Mouse (Mus musculus) adrenal gland (tissue): ENCODE data around the gene Olfr521.
"Not testable (repeated sequence)": the region's sequence is repeated elsewhere in the genome, so short reads cannot be mapped to it uniquely, and the experiment has no call there.

Experiments
- intact Hi-C: fragments of 180-260 bp; cut with DNase I; formaldehyde crosslinking; loops from one replicate; pipeline ENCODE4 v1.15.1; 2025
- long read RNA-seq, 2 experiments: library from polyadenylated mRNA; unstranded; transcript quantifications; one replicate each; pipeline ENCODE4 v2.0.0; 2020; ENCODE audit warnings: borderline replicate concordance in 1 of 2; ENCODE audit not compliant: insufficient replicate concordance in 1 of 2

Gene Olfr521
- long read RNA-seq, experiment 1, result 0 reads
- long read RNA-seq, experiment 2, result 0 reads

DNA sequence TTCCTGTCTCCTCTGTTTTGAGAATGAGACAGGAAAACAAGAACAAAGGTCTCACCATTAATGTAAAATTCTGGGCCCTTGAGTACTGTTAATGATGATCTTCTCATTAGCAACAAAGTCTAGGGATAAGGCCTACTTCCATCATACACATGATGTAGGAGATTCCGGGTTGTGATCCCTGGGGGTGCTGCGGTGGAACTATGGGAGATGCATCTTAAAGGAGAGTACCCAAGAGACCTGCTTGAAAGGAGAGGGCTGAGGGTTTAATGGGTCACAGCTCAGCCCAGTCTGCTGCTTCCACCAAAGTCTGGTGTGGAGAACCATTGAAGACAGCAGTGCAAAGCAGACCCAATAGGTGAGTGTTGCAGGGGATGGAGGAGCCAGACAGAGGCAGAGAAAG, at the start of gene Olfr521:
TSS of gene Olfr521 (plus strand) at position 301 of the 400 bp plus-strand sequence.
- intact Hi-C loops, result no loop called here

DNA sequence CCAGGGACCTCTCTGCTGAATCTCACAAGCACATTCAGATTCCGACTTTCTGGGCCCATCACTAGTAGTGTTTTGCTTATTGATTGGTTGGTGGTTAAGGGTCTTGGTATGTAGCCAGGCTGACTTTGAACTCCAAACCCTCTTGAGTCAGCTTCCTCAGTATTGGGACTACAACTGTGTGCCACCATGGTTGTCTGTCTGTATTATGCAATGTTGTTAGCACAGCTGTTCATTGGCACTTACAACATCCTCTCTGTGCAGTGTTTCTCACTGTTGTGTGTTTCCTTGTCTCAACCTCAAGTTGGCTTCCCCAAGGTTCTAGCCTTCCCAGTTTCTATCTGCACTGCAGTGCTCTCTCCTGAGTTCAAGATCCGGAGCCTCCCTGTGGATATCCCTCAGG, 46.8 kb upstream of the Olfr521 start:
- intact Hi-C loops, result no loop called here

DNA sequence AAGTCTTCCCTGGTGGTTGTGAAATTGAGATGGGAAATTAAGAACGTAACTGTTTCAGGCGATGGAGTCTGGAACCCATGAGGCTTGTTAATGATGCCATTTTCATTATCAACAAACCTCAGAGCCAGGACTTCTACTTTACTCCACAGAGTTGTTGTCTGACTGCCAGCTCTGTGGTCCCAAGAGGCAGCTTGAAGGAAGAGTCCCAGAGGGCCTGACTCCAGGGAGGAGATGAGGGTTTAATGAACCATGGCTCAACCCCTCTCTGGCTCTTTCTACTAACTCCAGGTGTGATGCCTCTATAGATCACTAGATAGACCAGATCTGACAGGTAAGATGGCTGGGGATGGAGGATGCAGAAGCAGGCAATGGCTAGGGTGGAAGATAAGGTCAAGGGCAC, 33.3 kb upstream of the Olfr521 start, which contains the start of gene Olfr520:
TSS of gene Olfr520 (plus strand) at position 301 of the 400 bp plus-strand sequence.
- intact Hi-C loops, result no loop called here

DNA sequence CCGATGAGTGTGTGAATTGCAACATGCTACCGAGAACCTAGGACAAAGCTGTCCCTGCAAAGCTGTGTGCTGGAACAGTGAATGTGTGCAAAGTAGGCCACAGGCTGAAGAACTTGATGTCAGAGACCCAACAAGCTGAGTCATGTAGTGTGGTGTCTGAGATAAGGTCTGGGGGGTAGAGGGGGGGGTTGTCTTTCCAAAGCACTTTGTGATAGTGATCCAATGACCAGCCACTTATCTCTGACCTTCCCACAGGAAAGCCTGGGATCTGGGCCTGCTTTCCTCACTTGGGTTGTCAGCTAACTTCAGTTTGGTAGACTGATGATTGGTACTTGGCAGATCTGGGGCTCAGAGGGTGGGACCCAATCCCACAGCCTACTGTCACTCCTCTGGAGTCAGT, 28.7 kb upstream of the Olfr521 start:
- intact Hi-C loops, result no loop called here

DNA sequence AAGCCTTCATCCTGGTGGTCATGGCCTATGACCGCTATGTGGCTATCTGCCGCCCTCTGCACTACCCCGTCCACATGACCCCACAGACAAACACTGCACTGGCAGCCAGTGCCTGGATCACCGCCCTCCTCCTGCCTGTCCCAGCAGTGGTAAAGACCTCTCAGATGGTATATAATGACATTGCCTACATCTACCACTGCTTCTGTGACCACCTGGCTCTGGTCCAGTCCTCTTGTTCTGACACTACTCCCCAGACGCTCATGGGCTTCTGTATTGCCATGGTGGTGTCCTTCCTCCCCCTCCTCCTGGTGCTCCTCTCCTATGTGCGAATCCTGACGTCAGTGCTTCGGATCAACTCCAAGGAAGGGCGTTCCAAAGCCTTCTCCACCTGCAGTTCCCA, 27.8 kb upstream of the Olfr521 start:
- intact Hi-C loops, result not testable (repeated sequence)

DNA sequence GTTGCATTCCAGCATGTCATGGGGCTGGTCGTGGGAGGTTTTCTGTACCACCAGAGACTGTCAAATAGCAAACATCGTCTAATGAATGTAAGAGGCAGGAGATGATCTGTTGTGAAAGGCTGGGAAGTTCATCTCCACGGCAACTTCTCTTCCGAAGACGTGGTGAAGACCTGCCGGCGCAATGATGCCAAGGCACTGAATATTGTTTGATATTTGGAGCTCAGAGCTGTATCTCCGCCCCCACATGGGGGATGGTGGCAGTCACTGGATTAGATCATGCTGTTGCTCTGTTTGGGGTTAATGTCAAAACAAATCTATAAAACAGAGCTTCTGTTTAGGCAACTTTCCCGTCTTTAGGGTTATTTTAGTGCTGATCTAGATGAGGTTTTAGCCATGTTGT, 24.0 kb upstream of the Olfr521 start:
- intact Hi-C loops, result no loop called here

DNA sequence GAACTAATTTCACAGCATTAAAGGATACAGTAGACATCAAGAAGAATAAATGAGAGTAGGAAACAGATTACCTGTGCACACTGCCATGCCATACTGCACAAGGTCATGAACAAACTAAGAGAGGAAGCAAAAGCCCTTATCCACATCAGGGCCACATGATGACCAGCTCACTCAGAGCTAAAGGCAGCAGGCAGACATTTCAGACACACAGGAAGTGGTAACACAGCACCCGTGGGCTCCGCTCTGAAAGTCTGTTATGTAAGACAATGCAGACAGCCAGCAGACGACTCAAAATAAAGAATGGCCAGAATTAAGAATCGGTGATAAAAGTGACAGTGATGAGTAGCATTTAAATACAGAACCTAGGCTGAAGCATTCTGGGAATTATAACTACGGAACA, 18.1 kb downstream of the Olfr521 start:
- intact Hi-C loops, result no loop called here

DNA sequence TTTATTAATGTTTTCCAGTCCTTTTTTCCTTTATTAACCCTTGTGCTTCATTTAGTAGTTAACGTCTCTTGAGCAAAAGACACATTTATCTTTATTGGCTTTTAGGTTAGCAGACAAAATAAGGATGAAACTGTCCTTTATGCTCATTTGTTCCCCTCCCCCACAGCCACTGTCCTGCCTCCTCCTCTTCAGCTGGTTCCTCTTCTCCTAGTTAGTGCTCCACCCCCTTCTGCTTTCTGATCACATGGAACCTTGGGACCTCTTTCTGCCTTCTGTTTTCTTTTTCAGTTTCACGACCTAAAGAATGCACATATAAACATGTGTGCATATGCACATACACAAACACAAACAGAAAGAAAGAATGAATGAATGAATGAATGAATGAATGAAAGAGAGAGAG, 18.6 kb downstream of the Olfr521 start:
- intact Hi-C loops, result no loop called here

DNA sequence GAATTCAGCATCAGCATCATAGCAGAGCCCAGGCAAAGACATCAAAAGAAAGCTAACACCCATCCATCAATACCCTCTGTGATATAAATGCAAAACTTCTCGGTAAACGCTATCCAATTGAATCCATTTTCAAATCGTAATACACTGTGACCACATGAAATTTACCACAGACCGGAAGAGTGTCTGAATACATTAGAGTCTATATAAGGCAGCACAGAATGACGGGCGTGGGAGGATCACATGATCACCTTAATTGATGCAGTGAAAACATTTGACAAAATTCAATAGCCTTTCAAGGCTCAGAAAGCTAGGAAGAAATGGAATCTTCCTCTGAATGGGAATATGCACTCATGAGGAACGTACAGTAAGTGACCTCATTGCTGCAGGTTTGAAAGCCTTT, 20.1 kb downstream of the Olfr521 start:
- intact Hi-C loops, result no loop called here

DNA sequence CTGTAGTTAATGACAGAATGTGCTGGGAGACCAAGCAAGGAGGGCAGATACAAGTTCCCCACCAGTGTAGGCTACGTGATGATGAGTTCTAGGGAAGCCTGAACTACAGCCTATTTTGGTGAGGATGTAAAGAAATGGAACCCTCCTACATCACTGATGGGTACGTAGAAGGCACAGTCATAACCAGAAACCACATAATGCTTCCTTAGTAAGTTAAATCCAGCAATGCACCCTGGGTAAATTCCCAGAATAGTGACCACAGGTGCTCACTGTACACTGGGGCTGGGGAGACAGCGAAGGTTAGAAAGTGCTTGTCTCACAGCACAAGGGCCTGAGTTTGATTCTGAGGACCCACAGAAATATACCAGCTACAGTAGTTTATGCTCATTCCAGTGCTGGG, 22.2 kb downstream of the Olfr521 start:
- intact Hi-C loops, result no loop called here

DNA sequence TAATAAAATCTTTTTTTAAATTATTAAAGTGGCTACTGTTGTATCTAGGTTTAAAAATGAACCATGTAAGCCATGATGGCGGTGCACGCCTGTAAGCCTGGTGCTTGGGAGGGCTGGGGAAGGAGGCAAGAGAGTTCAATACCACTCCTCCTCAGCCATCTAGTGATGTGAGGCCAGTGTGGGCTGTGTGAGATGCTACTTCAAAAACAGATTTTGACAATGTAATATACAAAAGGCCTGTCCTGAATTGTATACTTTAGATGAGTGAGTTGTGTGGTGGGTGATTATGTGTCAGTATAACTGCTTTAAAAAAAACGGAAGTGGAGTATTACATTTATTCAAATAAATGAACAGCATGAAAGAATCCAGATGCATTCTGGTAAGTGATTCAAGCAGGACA, 23.5 kb downstream of the Olfr521 start:
- intact Hi-C loops, result no loop called here

DNA sequence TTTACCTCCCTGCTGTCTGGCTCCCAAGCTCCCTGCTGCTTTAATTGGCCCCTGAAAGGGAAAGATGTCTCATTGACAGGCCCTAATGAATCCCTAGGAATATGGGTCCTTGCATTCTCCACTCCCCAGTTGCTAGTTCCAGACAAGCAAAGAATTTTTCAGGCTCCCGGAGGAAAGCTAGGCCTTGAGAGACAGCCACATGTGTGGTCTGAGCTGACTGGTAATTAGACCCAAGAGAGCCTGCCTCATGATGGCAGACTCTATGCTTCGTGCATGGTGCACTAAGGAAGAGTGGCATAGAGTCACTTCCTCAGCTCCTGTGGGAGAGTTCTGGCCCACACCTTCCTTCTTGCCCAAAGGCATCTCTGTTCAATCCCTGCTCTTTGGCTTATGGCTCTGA, 24.6 kb downstream of the Olfr521 start:
- intact Hi-C loops, result no loop called here

DNA sequence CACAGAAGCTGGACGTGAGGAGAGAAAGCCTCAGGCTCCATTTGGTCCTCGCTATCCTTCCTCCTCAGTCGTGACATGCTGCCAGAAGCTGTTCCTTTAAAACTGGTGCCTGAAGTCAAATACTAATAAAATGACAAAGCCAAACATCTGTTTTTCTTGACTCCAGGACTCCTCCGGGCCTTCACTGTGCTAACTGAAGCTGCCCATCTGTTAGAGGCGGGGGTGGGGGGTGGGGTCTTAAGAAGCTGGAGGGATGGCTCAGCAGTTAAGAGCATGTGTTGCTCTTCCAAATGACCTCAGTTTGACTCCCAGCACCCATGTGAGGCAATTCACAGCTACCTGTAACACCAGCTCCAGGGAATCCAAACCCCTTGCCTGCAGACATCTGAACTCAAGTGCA, 25.3 kb downstream of the Olfr521 start:
- intact Hi-C loops, result no loop called here

DNA sequence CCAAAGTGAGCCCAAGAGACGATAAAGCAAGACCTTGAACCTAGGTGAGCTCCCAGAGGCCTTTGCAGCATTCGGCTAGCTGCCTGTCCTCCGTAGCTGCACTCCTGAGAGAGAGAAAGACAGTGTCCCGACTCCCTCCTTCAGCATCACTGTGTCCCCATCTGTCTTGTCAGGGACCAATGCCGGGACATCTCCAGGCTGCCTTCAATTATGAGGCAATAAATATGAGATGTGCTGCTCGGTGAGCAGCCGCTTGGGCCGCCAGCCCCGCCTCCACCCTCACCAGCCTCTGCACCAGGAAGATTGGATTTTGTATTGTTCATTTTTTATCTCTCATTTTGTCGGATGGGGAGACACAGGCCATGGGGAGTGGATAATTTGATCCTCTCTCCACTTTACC, 27.5 kb downstream of the Olfr521 start:
- intact Hi-C loops, result no loop called here

DNA sequence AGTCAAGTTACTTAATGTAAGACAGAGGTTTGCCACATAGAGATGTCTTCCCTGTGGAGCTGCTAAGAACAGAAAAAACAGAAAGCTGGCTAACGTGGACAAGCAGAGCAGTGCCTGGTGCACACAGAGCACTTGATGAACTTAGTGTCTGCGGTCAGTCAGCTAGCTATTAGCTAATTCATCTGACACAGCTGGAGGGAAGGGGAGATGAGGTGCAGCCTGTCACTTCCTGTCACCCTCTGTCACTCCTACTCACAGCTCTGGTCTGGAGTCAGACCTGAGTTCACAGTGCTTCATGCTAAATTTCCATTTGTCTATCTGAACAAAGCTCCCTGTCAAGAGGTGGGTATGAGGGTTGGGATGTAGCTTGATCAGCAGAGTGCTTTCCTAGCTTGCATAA, 30.8 kb downstream of the Olfr521 start:
- intact Hi-C loops, result no loop called here

DNA sequence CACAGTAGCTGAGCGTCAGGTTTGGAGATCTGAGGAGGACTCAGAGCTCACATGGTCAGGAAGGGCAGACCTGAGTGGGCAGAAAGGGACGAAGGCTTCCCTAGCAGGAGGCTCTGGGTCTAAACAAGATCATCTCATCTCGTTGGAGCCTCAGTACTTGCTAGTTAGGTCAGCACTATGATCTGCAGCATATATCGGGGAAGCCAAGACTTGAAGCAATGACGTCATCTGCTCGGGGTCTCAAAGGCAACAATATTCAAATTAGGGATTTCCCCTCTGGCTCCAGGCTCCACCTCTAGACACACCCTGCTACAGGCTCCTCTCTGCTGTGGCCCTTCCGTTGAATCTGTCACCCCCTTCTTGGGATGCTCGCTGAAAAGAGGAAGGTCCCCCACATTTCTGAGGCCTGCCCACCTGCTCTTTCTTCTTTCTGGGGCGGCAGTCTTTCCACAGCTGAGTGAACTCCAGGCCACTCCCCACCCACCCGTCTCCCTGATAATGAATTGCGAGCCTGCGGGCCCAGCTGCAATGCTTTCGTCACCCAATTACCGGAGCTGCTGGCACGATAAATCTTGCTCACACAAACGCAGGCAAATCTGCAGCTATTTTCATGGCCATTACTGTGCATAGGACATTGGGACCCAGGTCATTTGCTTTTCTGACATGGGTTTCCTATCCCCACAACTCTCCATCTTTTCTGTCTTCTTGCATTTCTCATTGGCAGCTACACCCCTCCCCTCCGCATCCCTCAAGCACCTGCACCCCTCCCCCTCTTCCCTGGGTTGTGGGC, 32.1 kb downstream of the Olfr521 start:
- intact Hi-C loops, result loop anchor here (5.0 kb wide), 3 partner anchors 83 to 298 kb away; partner anchors contain the start of gene Slco2b1

DNA sequence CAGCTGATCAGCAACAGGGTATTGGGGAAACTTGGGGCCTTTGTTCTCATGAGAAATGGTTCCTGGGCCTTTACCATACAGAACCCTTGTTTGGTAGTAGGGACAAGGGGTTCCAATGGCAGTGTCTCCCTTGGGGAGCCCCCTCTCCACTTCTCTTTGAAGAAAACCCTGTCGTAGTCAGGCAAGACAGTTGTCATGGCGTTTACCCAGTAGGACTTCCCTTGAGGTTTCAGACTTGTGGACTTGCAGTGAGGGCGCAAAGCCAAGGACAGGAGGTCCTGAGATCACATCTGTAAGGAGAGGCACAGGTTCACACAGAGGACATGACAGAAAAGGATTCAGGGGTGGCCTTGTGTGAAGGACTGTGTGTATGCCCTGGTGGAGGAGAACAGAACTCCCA, 33.2 kb downstream of the Olfr521 start:
- intact Hi-C loops, result loop anchor here (5.0 kb wide), 3 partner anchors 84 to 299 kb away; partner anchors contain the start of gene Slco2b1

DNA sequence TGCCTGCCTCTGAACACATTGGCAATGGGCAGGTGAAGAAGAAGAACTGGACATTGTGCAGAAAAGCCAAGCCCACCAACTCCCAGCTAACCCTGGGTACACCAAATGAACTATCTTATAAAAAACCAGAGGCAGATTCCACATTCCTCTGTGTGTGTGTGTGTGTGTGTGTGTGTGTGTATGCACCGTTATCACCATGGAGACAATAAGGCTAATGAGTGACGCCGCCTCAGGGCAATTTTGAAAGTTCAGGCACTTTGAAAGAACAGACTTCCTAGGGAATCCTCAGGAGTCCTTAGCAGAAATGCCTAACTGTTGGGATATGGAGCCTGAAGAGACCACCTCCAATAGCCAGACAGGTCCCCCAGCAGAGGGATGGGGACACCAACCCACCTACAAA, 34.0 kb downstream of the Olfr521 start:
- intact Hi-C loops, result loop anchor here (5.0 kb wide), 3 partner anchors 85 to 300 kb away; partner anchors contain the start of gene Slco2b1

DNA sequence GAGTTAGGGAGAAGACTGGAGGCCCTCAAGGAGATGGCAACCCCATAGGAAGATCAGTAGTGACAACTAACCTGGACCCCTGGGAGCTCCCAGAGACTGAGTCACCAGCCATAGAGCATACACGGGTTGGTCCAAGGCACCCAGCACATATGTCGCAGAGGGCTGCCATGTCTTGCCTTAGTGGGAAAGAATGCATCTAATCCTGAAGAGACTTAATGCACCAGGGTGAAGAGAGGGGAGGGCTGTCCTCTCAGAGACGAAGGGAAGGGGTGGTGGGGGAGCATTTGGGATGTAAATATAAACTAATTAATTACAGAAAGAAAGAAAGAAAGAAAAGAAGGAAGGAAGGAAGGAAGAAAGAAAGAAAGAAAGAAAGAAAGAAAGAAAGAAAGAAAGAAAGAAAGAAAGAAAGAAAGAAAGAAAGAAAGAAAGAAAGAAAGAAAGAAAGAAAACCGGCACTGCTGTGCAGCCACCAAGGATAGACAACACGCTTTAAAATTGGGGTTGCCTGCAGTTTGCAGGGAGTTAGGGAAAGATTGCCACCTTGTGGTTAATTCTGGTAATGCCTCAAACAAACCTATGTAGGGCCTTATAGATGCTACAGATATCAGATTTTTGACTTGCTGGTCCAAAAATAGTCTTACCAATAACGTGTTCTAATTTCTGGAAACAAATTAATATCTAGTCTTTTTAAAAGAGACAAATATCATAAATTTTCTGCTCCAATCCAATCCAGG, 34.8 kb downstream of the Olfr521 start:
- intact Hi-C loops, result loop anchor here (2.0 to 5.0 kb wide), 4 partner anchors 86 to 301 kb away; partner anchors contain the start of gene Slco2b1

DNA sequence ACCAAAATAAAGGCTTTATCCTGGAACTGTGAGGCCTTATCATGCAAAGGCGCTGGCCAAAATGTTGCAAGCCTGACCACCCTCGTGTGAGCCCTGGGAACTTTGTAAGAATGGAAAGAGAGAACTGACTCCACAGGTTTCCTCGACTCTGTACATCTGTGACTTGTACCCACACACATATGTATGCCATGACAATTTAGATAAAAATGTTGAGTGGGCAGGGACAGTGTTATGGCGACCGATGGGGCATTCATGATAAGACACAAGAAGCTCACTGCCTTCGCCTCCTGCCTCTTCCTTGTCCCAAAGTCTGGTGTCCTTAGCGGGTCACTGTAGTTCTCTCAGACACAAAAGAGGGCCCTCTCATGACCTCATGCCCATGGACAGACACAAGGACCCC, 35.8 kb downstream of the Olfr521 start:
- intact Hi-C loops, result loop anchor here (2.0 to 5.0 kb wide), 4 partner anchors 87 to 302 kb away; partner anchors contain the start of gene Slco2b1

DNA sequence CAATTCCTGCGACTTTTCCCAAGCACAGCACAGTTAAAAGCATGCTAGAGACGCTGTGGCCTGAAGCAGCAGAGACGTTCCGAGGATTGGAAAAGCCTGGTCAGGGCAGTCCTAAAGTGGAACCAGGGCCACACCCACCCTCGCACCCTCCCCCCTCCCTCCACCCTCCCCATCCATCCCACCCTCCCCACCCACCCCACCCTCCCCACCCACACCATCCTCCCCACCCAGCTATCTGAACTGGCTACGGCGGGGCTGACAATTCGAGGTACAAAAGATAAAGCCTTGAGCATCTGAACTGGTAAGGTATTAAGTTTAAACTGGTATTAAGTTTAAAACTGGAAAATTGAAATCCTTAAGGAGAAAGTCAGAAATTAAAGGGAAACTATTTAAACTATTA, 40.2 kb downstream of the Olfr521 start:
- intact Hi-C loops, result no loop called here

DNA sequence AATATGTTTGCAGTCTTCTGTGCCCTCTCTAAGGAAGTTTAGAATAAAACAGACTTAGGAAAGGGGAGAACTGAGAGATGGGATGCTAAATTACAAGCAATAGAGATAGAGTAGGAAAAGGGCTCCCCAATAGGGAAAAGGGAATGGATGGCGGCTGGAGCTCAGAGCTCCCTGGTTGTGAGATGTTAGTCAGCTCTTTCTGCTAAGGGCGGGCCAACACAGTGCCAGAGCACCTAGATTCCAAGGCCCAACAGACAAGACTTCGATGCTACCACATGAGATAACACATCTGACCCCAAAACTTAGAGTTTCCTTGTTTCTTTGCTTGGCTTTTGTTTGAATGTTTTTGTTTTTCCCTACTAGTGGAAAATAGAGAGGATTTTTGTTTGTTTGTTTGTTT, 40.7 kb downstream of the Olfr521 start:
- intact Hi-C loops, result not testable (repeated sequence)
